Mouse (Mus musculus) heart, embryonic 13.5 days (tissue): ENCODE data around the gene Dclk1. TPM values are rescaled to one million over a fixed set of nuclear protein-coding genes. Genes with fewer than 3 reads are reported as not detected.

Experiments used
- ATAC-seq: fragments of 200-750 bp; cut with Nextera tagmentation; 2 replicates; pipeline ENCODE4 v1.8.0; 2017; ENCODE audit warnings: moderate TSS enrichment; ENCODE audit not compliant: insufficient number of reproducible peaks, low FRiP score, low TSS enrichment; ENCODE audit errors: extremely low read depth
- H3K27ac ChIP-seq: fragments of 300-500 bp; sonication (generic); replicated peaks from 2 replicates; pipeline ENCODE4 v1.5.1; 2015; ENCODE audit warnings: moderate library complexity, mild to moderate bottlenecking, inconsistent platforms
- H3K27me3 ChIP-seq: fragments of 300-500 bp; sonication (generic); replicated peaks from 2 replicates; pipeline ENCODE4 v1.6.1; 2015; ENCODE audit warnings: mild to moderate bottlenecking, inconsistent platforms
- H3K36me3 ChIP-seq: fragments of 300-500 bp; sonication (generic); 2 replicates; pipeline ENCODE4 v1.6.1; 2015; ENCODE audit warnings: mild to moderate bottlenecking, inconsistent platforms
- H3K4me1 ChIP-seq: fragments of 300-500 bp; sonication (generic); 2 replicates; pipeline ENCODE4 v1.6.1; 2015; ENCODE audit warnings: inconsistent platforms
- H3K4me2 ChIP-seq: fragments of 300-500 bp; sonication (generic); 2 replicates; pipeline ENCODE4 v1.6.1; 2015; ENCODE audit warnings: inconsistent platforms, mild to moderate bottlenecking, moderate library complexity
- H3K4me3 ChIP-seq: fragments of 300-500 bp; sonication (generic); 2 replicates; pipeline ENCODE4 v1.5.1; 2015; ENCODE audit warnings: moderate library complexity, mild to moderate bottlenecking, inconsistent platforms
- H3K9ac ChIP-seq: fragments of 300-500 bp; sonication (generic); 2 replicates; pipeline ENCODE4 v1.6.1; 2015; ENCODE audit warnings: inconsistent platforms, mild to moderate bottlenecking, moderate library complexity
- H3K9me3 ChIP-seq: fragments of 300-500 bp; sonication (generic); 2 replicates; pipeline ENCODE4 v1.6.1; 2016; ENCODE audit warnings: inconsistent platforms
- WGBS: fragments of 180-500 bp; shearing (Covaris S2); methylation state at CpG from one replicate; pipeline ENCODE4 v1.1.7; 2015; ENCODE audit warnings: mixed read lengths; 5-methylcytosine and 5-hydroxymethylcytosine counted together
- polyA plus RNA-seq: library from polyadenylated mRNA; unstranded; fragments of >200 nt; fragmentation: Nextera tagmentation; extraction: Ambion mirVana; gene quantifications from 2 replicates; pipeline ENCODE4 v1.2.1, GENCODE M21; 2015

Dclk1 gene
- polyA plus RNA-seq, 1 experiment from 2014 or later = 8.2 TPM

DNA sequence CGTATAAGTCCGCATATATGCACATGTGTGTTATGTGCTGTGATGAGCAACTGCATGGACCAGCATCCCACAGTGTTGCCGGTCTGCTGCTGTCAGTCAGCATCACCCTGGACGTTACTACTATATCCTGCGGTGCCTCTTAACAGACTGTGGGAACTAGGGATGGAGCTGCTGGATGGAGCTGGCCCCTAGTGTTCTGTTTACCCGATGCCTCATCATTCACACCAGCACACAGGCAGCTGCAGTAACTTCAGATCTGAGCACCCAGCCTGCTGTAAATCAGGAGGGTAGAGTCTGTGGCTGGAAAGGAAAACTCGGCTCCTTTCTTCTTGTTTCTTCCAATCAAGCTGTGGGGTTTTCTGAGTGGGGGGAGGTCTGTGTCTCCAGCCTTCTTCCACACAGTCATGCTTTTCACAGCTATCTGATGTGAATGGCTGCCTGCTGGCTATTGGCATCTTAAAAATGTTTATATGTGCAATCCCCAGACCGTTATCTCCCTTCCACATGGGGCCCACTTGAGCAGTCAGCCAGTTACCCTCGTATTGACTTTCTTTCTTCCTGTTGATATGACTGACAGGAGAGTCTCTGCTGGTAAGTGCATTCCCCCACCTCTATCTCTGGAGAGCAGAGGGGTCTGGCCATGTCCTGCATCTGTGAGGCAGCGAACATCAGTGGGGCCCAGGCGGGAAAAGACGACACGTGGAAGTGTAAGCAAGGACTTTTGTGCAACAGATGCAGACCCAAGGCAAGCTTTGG, 301.9 kb downstream of the Dclk1 start:
- Histone ChIP-seq H3K4me2 (peak overlapping the region; percentile 7), H3K4me1 (peaks cover 34% of the 10 kb centered on the region), H3K4me3 (no peak overlapping the region), H3K9ac (no peak overlapping the region), H3K27me3 (no peaks in the 10 kb centered on the region), H3K36me3 (no peaks in the 10 kb centered on the region), H3K9me3 (no peaks in the 10 kb centered on the region), H3K27ac (no peak overlapping the region; the same call in 1 of the 2 replicates)
- no peak for ATAC-seq
- 20% methylated on average over 13 of the region's 13 CpGs for WGBS

GRCm38 (mm10) chr3:55545296-55545695, 303.1 kb downstream of the Dclk1 start:
- H3K4me3 ChIP-seq = no peak overlapping the region
- H3K27ac ChIP-seq = no peak overlapping the region
- no peak overlapping the region for H3K9ac ChIP-seq
- peaks cover 25% of the 10 kb centered on the region for H3K4me1 ChIP-seq
- no peak for ATAC-seq
- no peaks in the 10 kb centered on the region for H3K27me3 ChIP-seq
- H3K36me3 ChIP-seq = no peaks in the 10 kb centered on the region
- no peaks in the 10 kb centered on the region for H3K9me3 ChIP-seq
- H3K4me2 ChIP-seq = no peak overlapping the region
- 77% methylated on average over 3 of the region's 3 CpGs for WGBS

DNA sequence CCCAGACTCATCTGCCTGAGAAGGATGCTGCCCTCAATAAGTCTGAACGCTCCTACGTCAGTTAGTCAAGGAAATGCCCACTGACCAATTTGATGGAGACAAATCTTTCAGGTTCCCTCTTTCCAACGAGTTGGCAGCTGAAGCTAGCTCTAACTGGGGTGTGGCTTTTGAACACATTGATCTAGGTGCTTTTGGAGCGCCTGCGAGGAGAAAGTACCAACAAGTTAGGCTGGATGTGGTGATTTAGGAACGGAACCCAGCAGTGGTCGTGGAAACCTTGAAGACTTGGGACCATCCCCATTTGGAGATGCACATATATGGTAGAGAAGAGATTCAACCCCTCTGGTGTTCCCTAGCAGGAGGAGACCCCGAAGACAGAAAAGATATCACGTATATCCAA, 303.8 kb downstream of the Dclk1 start:
- ATAC-seq = no peak
- Histone ChIP-seq H3K9ac (no peak overlapping the region), H3K4me2 (no peak overlapping the region), H3K4me1 (peaks cover 25% of the 10 kb centered on the region), H3K4me3 (no peak overlapping the region), H3K9me3 (no peaks in the 10 kb centered on the region), H3K27ac (no peak overlapping the region), H3K27me3 (no peaks in the 10 kb centered on the region), H3K36me3 (no peaks in the 10 kb centered on the region)
- 83% methylated on average over 9 of the region's 9 CpGs for WGBS

DNA sequence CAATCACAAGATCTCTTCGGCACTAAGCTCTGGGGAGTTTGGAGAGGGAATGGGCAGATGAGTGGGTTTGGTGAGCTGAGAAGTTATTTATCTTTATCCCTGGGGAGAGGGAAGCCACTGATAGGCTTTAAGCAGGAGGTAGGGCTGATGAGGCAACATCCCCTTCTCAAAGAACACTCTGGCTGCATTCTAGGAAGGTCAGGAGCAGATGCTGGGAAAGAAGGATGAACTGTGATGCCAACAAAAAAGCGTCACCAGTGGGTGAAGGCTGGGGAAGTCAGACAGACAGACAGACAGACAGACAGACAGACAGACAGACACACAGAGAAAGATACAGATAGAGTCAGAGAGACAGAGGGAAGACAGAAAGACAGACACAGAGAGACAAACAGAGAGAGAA, 304.9 kb downstream of the Dclk1 start:
- no peak overlapping the region for H3K27ac ChIP-seq
- no peaks in the 10 kb centered on the region for H3K27me3 ChIP-seq
- no peaks in the 10 kb centered on the region for H3K9me3 ChIP-seq
- WGBS = 41% methylated on average over 2 of the region's 2 CpGs
- ATAC-seq = no peak
- H3K9ac ChIP-seq = no peak overlapping the region
- no peaks in the 10 kb centered on the region for H3K36me3 ChIP-seq
- H3K4me1 ChIP-seq = peaks cover 25% of the 10 kb centered on the region
- H3K4me2 ChIP-seq = no peak overlapping the region
- no peak overlapping the region for H3K4me3 ChIP-seq

GRCm38 (mm10) chr3:55549376-55549775, 307.2 kb downstream of the Dclk1 start:
- WGBS = 89% methylated on average over 7 of the region's 7 CpGs
- H3K27ac ChIP-seq = no peak overlapping the region
- H3K4me1 ChIP-seq = peaks cover 11% of the 10 kb centered on the region
- no peak overlapping the region for H3K9ac ChIP-seq
- H3K9me3 ChIP-seq = no peaks in the 10 kb centered on the region
- no peaks in the 10 kb centered on the region for H3K36me3 ChIP-seq
- H3K4me2 ChIP-seq = no peak overlapping the region
- no peak for ATAC-seq
- no peak overlapping the region for H3K4me3 ChIP-seq
- no peaks in the 10 kb centered on the region for H3K27me3 ChIP-seq

DNA sequence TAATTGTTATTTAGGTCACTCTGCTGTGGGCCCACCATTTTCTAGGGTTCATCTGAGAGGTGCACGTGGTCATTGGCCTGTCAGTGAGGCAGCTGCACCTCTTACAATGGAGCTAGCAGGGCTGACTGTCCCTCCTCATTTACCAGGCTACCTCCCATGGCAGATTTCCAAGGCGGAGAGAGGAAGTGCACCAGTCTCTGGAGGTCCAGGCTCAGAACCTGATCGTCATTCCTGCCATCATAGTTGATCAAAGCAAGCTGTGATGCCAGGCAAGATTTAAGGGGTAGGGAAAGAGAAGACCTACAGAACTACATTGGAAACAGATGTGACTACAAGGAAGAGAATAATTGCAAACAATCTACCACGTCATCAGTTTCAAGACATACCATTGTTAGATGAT, 308.8 kb downstream of the Dclk1 start:
- Histone ChIP-seq H3K27me3 (no peaks in the 10 kb centered on the region), H3K4me1 (peaks cover 8% of the 10 kb centered on the region), H3K9me3 (no peaks in the 10 kb centered on the region), H3K4me3 (no peak overlapping the region), H3K4me2 (no peak overlapping the region), H3K36me3 (no peaks in the 10 kb centered on the region), H3K9ac (no peak overlapping the region), H3K27ac (no peak overlapping the region)
- WGBS = 72% methylated on average over 4 of the region's 4 CpGs
- ATAC-seq = no peak

DNA sequence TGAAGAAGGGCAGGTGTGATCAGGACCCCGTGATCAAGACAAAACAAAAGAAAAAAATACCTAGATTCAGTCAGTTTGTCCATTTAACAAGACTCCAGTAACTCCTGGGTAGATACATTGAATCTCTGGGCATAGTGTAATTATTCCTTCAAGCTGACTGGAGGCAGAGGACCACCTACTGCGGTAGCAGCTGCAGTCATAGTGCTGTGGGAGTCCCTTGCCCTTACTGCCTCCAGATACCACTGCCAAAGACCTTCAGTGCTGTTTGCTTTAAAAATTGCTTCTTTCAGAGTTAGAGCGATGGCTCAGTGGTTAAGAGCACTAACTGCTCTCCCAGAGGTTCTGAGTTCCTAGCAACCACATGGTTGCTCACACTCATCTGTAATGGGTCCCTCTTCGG, 309.7 kb downstream of the Dclk1 start:
- no peak for ATAC-seq
- 73% methylated on average over 4 of the region's 4 CpGs for WGBS
- Histone ChIP-seq H3K27me3 (no peaks in the 10 kb centered on the region), H3K4me1 (peaks cover 8% of the 10 kb centered on the region; the same call in 1 of the 2 replicates), H3K4me3 (no peak overlapping the region), H3K27ac (no peak overlapping the region), H3K9me3 (no peaks in the 10 kb centered on the region), H3K36me3 (no peaks in the 10 kb centered on the region), H3K4me2 (no peak overlapping the region), H3K9ac (no peak overlapping the region)

GRCm38 (mm10) chr3:55553031-55553430, 310.9 kb downstream of the Dclk1 start:
- H3K4me3 ChIP-seq = no peak overlapping the region
- no peak overlapping the region for H3K27ac ChIP-seq
- H3K9me3 ChIP-seq = no peaks in the 10 kb centered on the region
- no peaks in the 10 kb centered on the region for H3K27me3 ChIP-seq
- 88% methylated on average over 9 of the region's 9 CpGs for WGBS
- H3K4me1 ChIP-seq = peaks cover 3% of the 10 kb centered on the region; the same call in 1 of the 2 replicates
- no peak overlapping the region for H3K9ac ChIP-seq
- no peak overlapping the region for H3K4me2 ChIP-seq
- no peak for ATAC-seq
- no peaks in the 10 kb centered on the region for H3K36me3 ChIP-seq

- Histone ChIP-seq H3K36me3 (no peaks in the 10 kb centered on the region), H3K27ac (no peak overlapping the region), H3K27me3 (no peaks in the 10 kb centered on the region), H3K4me3 (no peak overlapping the region), H3K9me3 (no peaks in the 10 kb centered on the region), H3K4me2 (no peak overlapping the region), H3K4me1 (peaks cover 3% of the 10 kb centered on the region; the same call in 1 of the 2 replicates), H3K9ac (no peak overlapping the region)
- no peak for ATAC-seq
- 90% methylated on average over 6 of the region's 6 CpGs for WGBS
Measured at GRCm38 (mm10) chr3:55555848-55556247, 313.7 kb downstream of the Dclk1 start.

DNA sequence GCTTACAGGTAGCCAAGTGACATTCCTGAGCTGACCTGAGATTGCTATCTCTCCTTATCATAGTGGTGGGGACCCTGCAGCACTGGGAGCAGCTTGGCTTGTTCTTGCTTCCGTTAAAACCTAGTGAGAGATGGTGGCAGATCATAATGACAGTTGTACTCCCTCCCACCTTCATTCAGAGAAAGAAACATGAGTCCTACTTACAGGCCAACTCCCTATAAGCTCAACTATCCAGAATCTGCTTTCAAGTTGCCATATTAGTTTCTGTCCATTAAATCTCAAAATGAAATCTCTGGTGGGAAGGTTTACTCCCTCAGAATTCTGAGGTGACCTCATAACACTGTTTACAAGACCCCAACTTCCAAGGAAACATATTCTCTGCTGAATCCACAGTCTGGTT, 316.4 kb downstream of the Dclk1 start:
- Histone ChIP-seq H3K4me3 (no peak overlapping the region), H3K36me3 (no peaks in the 10 kb centered on the region), H3K27ac (no peak overlapping the region), H3K9ac (no peak overlapping the region), H3K4me1 (peaks cover 3% of the 10 kb centered on the region; the same call in 1 of the 2 replicates), H3K4me2 (no peak overlapping the region), H3K9me3 (no peaks in the 10 kb centered on the region), H3K27me3 (no peaks in the 10 kb centered on the region)
- ATAC-seq = no peak
- 52% methylated on average over 1 of the region's 1 CpGs for WGBS

- no peak for ATAC-seq
- WGBS = 78% methylated on average over 3 of the region's 3 CpGs
- H3K9ac ChIP-seq = no peak overlapping the region
- H3K27ac ChIP-seq = no peak overlapping the region
- H3K27me3 ChIP-seq = no peaks in the 10 kb centered on the region
- 0 out of 2 replicates have a peak, but pooled peaks cover 5% of the 10 kb centered on the region for H3K9me3 ChIP-seq
- no peak overlapping the region for H3K4me2 ChIP-seq
- H3K36me3 ChIP-seq = no peaks in the 10 kb centered on the region
- H3K4me1 ChIP-seq = no peaks in the 10 kb centered on the region
- H3K4me3 ChIP-seq = no peak overlapping the region
Measured at GRCm38 (mm10) chr3:55567476-55567875, 325.3 kb downstream of the Dclk1 start.

- no peak overlapping the region for H3K27ac ChIP-seq
- ATAC-seq = no peak
Measured at GRCm38 (mm10) chr3:55569539-55569938, 327.4 kb downstream of the Dclk1 start.

More at GRCm38 (mm10) chr3:55569539-55569938, 327.4 kb downstream of the Dclk1 start:
- no peak overlapping the region for H3K9ac ChIP-seq
- no peak overlapping the region for H3K4me2 ChIP-seq
- H3K27me3 ChIP-seq = no peaks in the 10 kb centered on the region
- no peak overlapping the region for H3K4me3 ChIP-seq
- H3K9me3 ChIP-seq = 0 out of 2 replicates have a peak, but pooled peaks cover 5% of the 10 kb centered on the region
- 69% methylated on average over 10 of the region's 10 CpGs for WGBS
- H3K36me3 ChIP-seq = no peaks in the 10 kb centered on the region
- H3K4me1 ChIP-seq = no peaks in the 10 kb centered on the region
